Mouse (Mus musculus): ENCODE results near the gene Col23a1. TPM values are rescaled to one million over a fixed set of nuclear protein-coding genes. Genes with fewer than 3 reads are reported as not detected.

Gene Col23a1
- polyA plus RNA-seq, 1 experiment, result 4.4 TPM

- Histone ChIP-seq H3K4me1 (ENCODE audit: control insufficient read depth, insufficient read depth, insufficient read length, low read length) (peaks cover 5% of the 10 kb centered on the region; the same call in 1 of the 2 replicates), H3K36me3 (ENCODE audit: control insufficient read depth, insufficient read depth, low read length) (peaks cover 40% of the 10 kb centered on the region), H3K27me3 (ENCODE audit: control insufficient read depth, insufficient read depth, low read length) (no peaks in the 10 kb centered on the region), H3K4me3 (ENCODE audit: low read depth, low read length) (no peak overlapping the region), H3K27ac (ENCODE audit: insufficient read depth, low read depth, low read length) (no peak overlapping the region)
- TF ChIP-seq CTCF (IDR thresholded peaks at IDR 0.05; ENCODE audit: extremely low read depth, insufficient read length, insufficient replicate concordance, low read depth, low read length) (no peak), POLR2A (IDR thresholded peaks at IDR 0.05; ENCODE audit: low read depth, low read length) (no peak)
- 83% methylated on average over 2 of the region's 2 CpGs for WGBS
These were observed 332.1 kb downstream of the Col23a1 start for GRCm38 (mm10) chr11:51621776-51622175.

GRCm38 (mm10) chr11:51622971-51623491, 333.3 kb downstream of the Col23a1 start:
- Histone ChIP-seq H3K4me3 (ENCODE audit: low read depth, low read length) (no peak overlapping the region), H3K27me3 (ENCODE audit: control insufficient read depth, insufficient read depth, low read length) (no peaks in the 10 kb centered on the region), H3K27ac (ENCODE audit: insufficient read depth, low read depth, low read length) (no peak overlapping the region), H3K4me1 (ENCODE audit: control insufficient read depth, insufficient read depth, insufficient read length, low read length) (peaks cover 5% of the 10 kb centered on the region; the same call in 1 of the 2 replicates), H3K36me3 (ENCODE audit: control insufficient read depth, insufficient read depth, low read length) (peaks cover 53% of the 10 kb centered on the region)
- TF ChIP-seq POLR2A (IDR thresholded peaks at IDR 0.05; ENCODE audit: low read depth, low read length), result no peak
- no peak for TF ChIP-seq CTCF (IDR thresholded peaks at IDR 0.05; ENCODE audit: extremely low read depth, insufficient read length, insufficient replicate concordance, low read depth, low read length)
- WGBS, result 72% methylated on average over 7 of the region's 7 CpGs

- H3K36me3 ChIP-seq (ENCODE audit: control insufficient read depth, insufficient read depth, low read length), result peaks cover 60% of the 10 kb centered on the region
- no peak overlapping the region for H3K27ac ChIP-seq (ENCODE audit: insufficient read depth, low read depth, low read length)
- no peaks in the 10 kb centered on the region for H3K27me3 ChIP-seq (ENCODE audit: control insufficient read depth, insufficient read depth, low read length)
- WGBS, result 69% methylated on average over 5 of the region's 5 CpGs
- H3K4me3 ChIP-seq (ENCODE audit: low read depth, low read length), result no peak overlapping the region
- 0 out of 2 replicates have a peak, but pooled peaks cover 3% of the 10 kb centered on the region for H3K4me1 ChIP-seq (ENCODE audit: control insufficient read depth, insufficient read depth, insufficient read length, low read length)
- no peak for TF ChIP-seq POLR2A (IDR thresholded peaks at IDR 0.05; ENCODE audit: low read depth, low read length)
- TF ChIP-seq CTCF (IDR thresholded peaks at IDR 0.05; ENCODE audit: extremely low read depth, insufficient read length, insufficient replicate concordance, low read depth, low read length), result no peak
These were observed 335.6 kb downstream of the Col23a1 start for GRCm38 (mm10) chr11:51625187-51625820.

GRCm38 (mm10) chr11:51627425-51627824, 337.7 kb downstream of the Col23a1 start:
- peaks cover 57% of the 10 kb centered on the region for H3K36me3 ChIP-seq (ENCODE audit: control insufficient read depth, insufficient read depth, low read length)

GRCm38 (mm10) chr11:51627907-51628306, 338.2 kb downstream of the Col23a1 start:
- 89% methylated on average over 8 of the region's 8 CpGs for WGBS
- Histone ChIP-seq H3K27me3 (ENCODE audit: control insufficient read depth, insufficient read depth, low read length) (no peaks in the 10 kb centered on the region), H3K36me3 (ENCODE audit: control insufficient read depth, insufficient read depth, low read length) (peaks cover 54% of the 10 kb centered on the region), H3K27ac (ENCODE audit: insufficient read depth, low read depth, low read length) (no peak overlapping the region), H3K4me1 (ENCODE audit: control insufficient read depth, insufficient read depth, insufficient read length, low read length) (0 out of 2 replicates have a peak, but pooled peaks cover 2% of the 10 kb centered on the region), H3K4me3 (ENCODE audit: low read depth, low read length) (no peak overlapping the region)
- TF ChIP-seq CTCF (IDR thresholded peaks at IDR 0.05; ENCODE audit: extremely low read depth, insufficient read length, insufficient replicate concordance, low read depth, low read length), result no peak
- no peak for TF ChIP-seq POLR2A (IDR thresholded peaks at IDR 0.05; ENCODE audit: low read depth, low read length)

More at GRCm38 (mm10) chr11:51627425-51627824, 337.7 kb downstream of the Col23a1 start:
- Histone ChIP-seq H3K4me1 (ENCODE audit: control insufficient read depth, insufficient read depth, insufficient read length, low read length) (no peaks in the 10 kb centered on the region), H3K4me3 (ENCODE audit: low read depth, low read length) (no peak overlapping the region), H3K27me3 (ENCODE audit: control insufficient read depth, insufficient read depth, low read length) (no peaks in the 10 kb centered on the region), H3K27ac (ENCODE audit: insufficient read depth, low read depth, low read length) (no peak overlapping the region)
- WGBS, result 89% methylated on average over 9 of the region's 9 CpGs
- no peak for TF ChIP-seq CTCF (IDR thresholded peaks at IDR 0.05; ENCODE audit: extremely low read depth, insufficient read length, insufficient replicate concordance, low read depth, low read length)
- TF ChIP-seq POLR2A (IDR thresholded peaks at IDR 0.05; ENCODE audit: low read depth, low read length), result no peak

GRCm38 (mm10) chr11:51629651-51630314, 340.1 kb downstream of the Col23a1 start:
- 75% methylated on average over 15 of the region's 15 CpGs for WGBS
- Histone ChIP-seq H3K27me3 (ENCODE audit: control insufficient read depth, insufficient read depth, low read length) (no peaks in the 10 kb centered on the region), H3K36me3 (ENCODE audit: control insufficient read depth, insufficient read depth, low read length) (peaks cover 35% of the 10 kb centered on the region)

More at GRCm38 (mm10) chr11:51629651-51630314, 340.1 kb downstream of the Col23a1 start:
- TF ChIP-seq POLR2A (IDR thresholded peaks at IDR 0.05; ENCODE audit: low read depth, low read length) (no peak), CTCF (IDR thresholded peaks at IDR 0.05; ENCODE audit: extremely low read depth, insufficient read length, insufficient replicate concordance, low read depth, low read length) (no peak)
- no peak overlapping the region for H3K27ac ChIP-seq (ENCODE audit: insufficient read depth, low read depth, low read length)
- H3K4me1 ChIP-seq (ENCODE audit: control insufficient read depth, insufficient read depth, insufficient read length, low read length), result 0 out of 2 replicates have a peak, but pooled peaks cover 2% of the 10 kb centered on the region
- no peak overlapping the region for H3K4me3 ChIP-seq (ENCODE audit: low read depth, low read length)
